Comparison of ENCODE assay signal across 7 mouse cellular contexts in genomic region chrX:38600177-38600994, GRCm38 (mm10). TPM values are rescaled to one million over a fixed set of nuclear protein-coding genes. Genes with fewer than 3 reads are reported as not detected.
A peak's percentile ranks its signal among the peaks of the same experiment; 100 is the strongest.
DNase-seq lines count a peak whose midpoint lies in the region; ATAC-seq lines count a peak whose summit lies in the region.

Gene Mcts1, plus strand, starts transcription at chrX:38600578.

- intact Hi-C loops in gastrocnemius, postnatal 14 days (cut with DNase I; ENCODE audit: low total_unique reads), result no loop called here
- intact Hi-C loops in left cerebral cortex, postnatal 10 days (cut with DNase I), result loop anchor here (5.0 kb wide), 1 partner anchor 33 kb away; no protein-coding TSS in a partner anchor

- peak; percentile 89 for DNase-seq in adipocyte (ENCODE audit: low spot score)
- peak; percentile 87 for DNase-seq in embryo, embryonic 10.5 days (ENCODE audit: low spot score)
- DNase-seq in gastrocnemius, postnatal 14 days, result peak; percentile 61
- peak; percentile 72 to 81 for DNase-seq in left cerebral cortex, postnatal 10 days (ENCODE audit: extremely low spot score in 1 of 2, low spot score in 2 of 2)
- DNase-seq in right cerebral cortex, postnatal 25 days, result peak; percentile 66

- peak; percentile 95 for ATAC-seq in inflammation-experienced regulatory T-cells, adult 6 months
- peak; percentile 100 for ATAC-seq in megakaryocyte-erythroid progenitor cell, adult 5-6 weeks (replicated peaks; ENCODE audit: low FRiP score, low TSS enrichment, poor library complexity, severe bottlenecking)

RNA-seq across cellular contexts. Expression of gene Mcts1, which starts in this region (rescaled TPM):
- total RNA-seq in gastrocnemius, postnatal 14 days (2021), result 10 to 100 TPM; 44.5 to 47.3 TPM
- polyA plus RNA-seq in inflammation-experienced regulatory T-cells, adult 6 months (2017; shearing (Covaris generic)), result 100 to 1,000 TPM; 124 to 135 (median 126) TPM
- 10 to 100 TPM; 80.7 to 90.5 TPM for total RNA-seq in left cerebral cortex, postnatal 10 days (2021)
- 78.4 and 79.6 TPM in 2 replicates for total RNA-seq in megakaryocyte-erythroid progenitor cell, adult 5-6 weeks (2014; fragmentation: Nextera tagmentation)
- 32.9 and 44.9 TPM in 2 replicates for total RNA-seq in megakaryocyte-erythroid progenitor cell, adult 5-6 weeks (2017)

Comparison
In these comparisons a context has a peak if more than half of its experiments do, and no peak if none do; other contexts are left out.
1. Peak in every context shown above with its lines: DNase-seq and ATAC-seq.